Mouse (Mus musculus) brain, embryonic 14.5 days (tissue): ENCODE measurements around the gene Ehd1. TPM values are rescaled to one million over a fixed set of nuclear protein-coding genes. Genes with fewer than 3 reads are reported as not detected.
A peak's percentile ranks its signal among the peaks of the same experiment; 100 is the strongest.

Source experiments
- DNase-seq: peaks from one replicate; pipeline ENCODE4 v3.0.0-alpha.2; 2011; ENCODE audit warnings: low read depth
- CTCF ChIP-seq: fragments of 200-500 bp; IDR thresholded peaks from 2 replicates; pipeline ENCODE4 v1.5.1; 2012; ENCODE audit warnings: inconsistent platforms, mild to moderate bottlenecking, moderate library complexity, borderline replicate concordance; ENCODE audit not compliant: insufficient read depth, insufficient read length; ENCODE audit errors: extremely low read depth
- POLR2A ChIP-seq: fragments of 200-500 bp; IDR thresholded peaks from 2 replicates; pipeline ENCODE4 v1.6.1; 2012; ENCODE audit warnings: mild to moderate bottlenecking, inconsistent platforms, borderline replicate concordance; ENCODE audit not compliant: poor library complexity, insufficient read depth, insufficient read length, severe bottlenecking; ENCODE audit errors: extremely low read depth
- polyA plus RNA-seq: library from polyadenylated mRNA; depleted of rRNA; stranded (reverse); fragments of >200 nt; gene quantifications from 2 replicates; pipeline ENCODE4 v1.2.3, GENCODE M21; 2012

Gene Ehd1
- polyA plus RNA-seq, 1 experiment, result 212 TPM

DNA sequence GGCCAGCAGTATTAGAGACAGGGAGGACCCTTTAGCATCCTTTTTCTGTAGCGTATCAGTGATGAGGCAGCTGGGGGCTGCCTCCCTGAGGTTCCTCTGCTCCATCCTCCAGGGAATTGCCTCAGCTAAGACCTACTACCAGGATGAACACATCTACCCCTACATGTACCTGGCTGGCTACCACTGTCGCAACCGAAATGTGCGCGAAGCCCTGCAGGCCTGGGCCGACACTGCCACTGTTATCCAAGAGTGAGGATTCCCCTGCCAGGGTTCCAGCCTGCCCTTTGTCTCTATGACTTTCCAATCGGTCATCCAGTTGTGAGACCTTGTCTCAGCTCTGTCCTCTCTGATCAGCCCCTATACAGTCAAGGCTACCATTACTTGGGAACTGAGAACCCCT is 61.6 kb downstream of the Ehd1 start:
- DNase-seq, result no peak
- TF ChIP-seq POLR2A (no peak), CTCF (no peak)

DNA sequence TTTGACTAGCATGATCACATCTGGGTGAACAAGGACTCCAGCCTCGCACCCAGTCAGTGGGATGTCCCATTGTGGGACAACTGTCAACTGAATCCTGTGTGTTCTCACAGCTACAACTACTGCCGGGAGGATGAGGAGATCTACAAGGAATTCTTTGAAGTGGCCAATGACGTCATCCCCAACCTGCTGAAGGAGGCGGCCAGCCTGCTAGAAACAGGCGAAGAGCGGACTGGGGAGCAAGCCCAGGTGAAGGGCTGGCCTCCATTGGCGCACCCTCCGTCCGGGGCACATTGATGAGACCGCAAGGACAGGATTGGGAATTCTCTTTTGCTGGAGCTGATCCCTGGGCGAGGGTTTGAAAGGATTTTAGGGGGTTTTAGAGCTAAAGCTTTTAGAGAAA is 62.2 kb downstream of the Ehd1 start:
- DNase-seq, result no peak
- no peak for TF ChIP-seq POLR2A
- no peak for TF ChIP-seq CTCF

DNA sequence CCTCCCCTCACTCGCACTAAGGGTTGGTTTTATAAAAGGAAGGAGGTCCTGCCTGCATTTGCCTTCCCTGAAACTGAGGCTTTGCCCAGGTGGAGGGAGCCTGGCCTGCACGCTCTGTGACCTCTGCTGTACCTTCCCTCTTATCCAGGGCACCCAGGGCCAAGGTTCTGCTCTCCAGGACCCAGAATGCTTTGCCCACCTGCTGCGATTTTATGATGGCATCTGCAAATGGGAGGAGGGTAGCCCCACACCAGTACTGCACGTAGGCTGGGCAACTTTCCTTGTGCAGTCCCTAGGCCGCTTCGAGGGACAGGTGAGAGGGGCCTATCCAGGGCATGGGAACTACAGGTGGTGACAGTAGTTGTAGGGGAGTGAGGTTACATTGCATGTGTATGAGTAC is 62.7 kb downstream of the Ehd1 start:
- no peak for DNase-seq
- TF ChIP-seq CTCF, result no peak
- no peak for TF ChIP-seq POLR2A

DNA sequence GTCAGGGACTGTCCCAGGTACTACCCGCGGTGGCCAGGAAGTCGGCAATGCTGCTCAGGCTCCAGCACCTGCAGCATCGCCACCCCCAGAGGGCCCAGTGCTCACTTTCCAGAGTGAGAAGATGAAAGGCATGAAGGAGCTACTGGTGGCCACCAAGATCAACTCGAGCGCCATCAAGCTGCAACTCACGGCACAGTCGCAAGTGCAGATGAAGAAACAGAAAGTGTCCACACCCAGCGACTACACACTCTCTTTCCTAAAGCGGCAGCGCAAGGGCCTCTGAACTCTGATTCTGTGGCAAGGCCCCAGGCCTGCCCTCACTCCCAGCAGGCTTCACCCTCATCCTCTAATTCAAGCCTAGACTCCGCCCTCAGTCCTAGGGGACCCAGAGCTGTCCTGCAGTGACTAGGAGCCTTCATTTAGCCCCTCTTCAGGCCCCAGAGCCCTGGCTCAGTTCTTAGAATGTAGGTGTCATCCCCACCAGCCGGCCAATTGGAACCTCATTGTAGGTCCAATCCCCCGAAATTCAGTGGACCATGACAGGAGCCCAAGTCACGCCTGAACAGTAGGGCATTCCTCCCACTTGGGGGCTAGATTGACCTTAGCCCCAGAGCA is 63.5 kb downstream of the Ehd1 start:
- DNase-seq, result no peak

DNA sequence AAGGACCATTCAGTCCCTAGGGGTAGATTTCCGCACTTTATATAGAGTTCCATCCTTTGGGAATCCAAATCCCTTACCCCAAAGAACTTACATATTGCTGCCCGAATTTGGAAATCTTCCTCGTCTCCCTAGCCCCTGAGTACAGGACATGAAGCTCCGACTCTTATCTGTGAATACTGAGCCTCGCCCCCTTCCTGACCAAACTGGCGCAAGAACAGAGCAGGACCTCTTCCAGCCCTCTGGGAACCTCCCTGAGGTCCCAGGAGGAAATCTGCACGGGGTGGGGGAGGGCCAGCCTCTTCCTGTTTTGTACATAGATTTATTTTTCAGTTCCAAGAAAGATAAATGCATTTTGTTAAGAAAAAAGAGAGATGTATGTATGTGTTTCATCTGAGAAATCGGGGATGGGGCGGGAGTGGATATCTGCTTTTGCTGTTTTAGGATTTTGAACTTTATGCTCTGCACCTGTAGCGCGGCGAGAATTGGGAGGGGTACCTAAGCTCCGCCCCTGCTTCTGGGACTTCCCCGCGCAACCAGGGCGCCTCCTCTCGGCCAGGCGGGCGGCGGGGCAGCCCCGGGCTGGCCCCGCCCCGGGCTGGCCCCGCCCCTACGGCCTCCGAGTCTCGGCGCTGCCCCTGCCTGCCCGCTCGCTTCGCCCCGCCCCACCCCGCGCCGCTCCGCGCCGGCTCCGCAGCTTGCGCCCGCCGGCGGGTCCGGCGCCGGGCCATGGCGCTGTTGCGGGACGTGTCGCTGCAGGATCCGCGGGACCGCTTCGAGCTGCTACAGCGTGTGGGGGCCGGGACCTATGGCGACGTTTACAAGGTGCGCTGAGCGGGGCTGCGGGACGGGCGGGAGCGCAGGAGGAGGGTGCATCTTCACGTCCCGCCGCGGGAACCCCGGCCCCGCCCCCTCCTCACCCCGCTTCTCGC is 64.3 kb downstream of the Ehd1 start, which contains the start of gene Map4k2:
Gene Map4k2 (plus strand): TSS at position 612 of the 929 bp plus-strand sequence.
- peak; percentile 66 for DNase-seq
- TF ChIP-seq CTCF (peak; percentile 18; the same call in 1 of the 2 replicates), POLR2A (0 out of 2 replicates have a peak, but pooled peaks have one; percentile 9)

More for the DNA sequence above, 63.5 kb downstream of the Ehd1 start:
- no peak for TF ChIP-seq CTCF
- no peak for TF ChIP-seq POLR2A

DNA sequence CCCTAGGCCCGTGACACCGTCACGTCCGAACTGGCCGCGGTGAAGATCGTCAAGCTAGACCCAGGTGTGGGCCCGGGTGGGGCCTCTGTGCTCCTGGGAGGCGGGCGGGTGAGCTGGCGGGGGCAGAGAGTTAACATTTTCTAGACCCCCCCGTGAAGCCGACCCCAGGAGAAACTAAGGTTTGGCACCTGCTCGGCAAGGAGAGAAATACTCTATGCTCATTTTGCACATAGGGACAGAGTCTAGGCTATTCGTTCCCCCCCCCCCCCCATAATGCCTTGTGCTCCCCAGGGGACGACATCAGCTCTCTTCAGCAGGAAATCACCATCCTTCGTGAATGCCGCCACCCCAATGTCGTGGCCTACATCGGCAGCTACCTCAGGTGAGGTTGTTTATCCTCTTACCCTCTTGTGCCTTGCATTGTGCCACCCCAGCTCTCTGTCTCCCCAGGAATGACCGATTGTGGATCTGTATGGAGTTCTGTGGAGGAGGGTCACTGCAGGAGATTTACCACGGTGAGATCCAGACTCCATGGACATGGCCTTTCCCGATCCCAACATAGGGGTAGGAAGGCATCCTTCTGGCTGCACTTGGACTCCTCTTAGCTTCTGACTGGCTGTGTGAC is 65.0 kb downstream of the Ehd1 start:
- TF ChIP-seq CTCF, result no peak
- no peak for TF ChIP-seq POLR2A
- DNase-seq, result no peak

DNA sequence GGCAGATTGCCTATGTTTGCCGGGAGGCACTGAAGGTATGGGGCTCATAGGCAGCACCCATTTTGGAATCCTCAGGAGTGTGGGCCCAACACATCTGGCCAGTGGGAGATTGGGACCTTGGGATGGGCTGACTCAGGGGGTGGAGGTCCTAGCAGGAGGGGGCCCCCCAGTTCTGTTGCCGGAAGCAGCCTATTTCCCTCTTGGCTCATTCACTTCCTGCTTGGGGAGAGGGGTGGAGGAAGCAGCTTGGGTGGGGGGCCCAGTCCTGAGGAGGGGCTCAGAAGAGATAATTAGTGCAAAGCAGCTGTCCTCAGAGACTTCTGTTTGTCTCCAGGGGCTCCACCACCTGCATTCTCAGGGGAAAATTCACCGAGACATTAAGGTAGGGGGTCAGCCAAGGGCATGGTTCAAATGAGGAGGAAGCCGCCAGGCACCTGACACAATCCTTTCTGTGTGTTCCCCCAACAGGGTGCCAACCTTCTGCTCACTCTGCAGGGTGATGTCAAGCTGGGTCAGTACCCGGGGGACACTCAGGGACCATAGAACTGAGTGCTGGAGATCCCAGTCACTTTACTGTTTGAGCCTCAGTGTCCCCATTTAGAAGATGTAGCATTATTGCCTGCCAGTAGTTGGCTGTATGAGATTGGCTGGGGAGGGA is 65.9 kb downstream of the Ehd1 start:
- TF ChIP-seq POLR2A (no peak), CTCF (no peak)
- DNase-seq, result no peak

DNA sequence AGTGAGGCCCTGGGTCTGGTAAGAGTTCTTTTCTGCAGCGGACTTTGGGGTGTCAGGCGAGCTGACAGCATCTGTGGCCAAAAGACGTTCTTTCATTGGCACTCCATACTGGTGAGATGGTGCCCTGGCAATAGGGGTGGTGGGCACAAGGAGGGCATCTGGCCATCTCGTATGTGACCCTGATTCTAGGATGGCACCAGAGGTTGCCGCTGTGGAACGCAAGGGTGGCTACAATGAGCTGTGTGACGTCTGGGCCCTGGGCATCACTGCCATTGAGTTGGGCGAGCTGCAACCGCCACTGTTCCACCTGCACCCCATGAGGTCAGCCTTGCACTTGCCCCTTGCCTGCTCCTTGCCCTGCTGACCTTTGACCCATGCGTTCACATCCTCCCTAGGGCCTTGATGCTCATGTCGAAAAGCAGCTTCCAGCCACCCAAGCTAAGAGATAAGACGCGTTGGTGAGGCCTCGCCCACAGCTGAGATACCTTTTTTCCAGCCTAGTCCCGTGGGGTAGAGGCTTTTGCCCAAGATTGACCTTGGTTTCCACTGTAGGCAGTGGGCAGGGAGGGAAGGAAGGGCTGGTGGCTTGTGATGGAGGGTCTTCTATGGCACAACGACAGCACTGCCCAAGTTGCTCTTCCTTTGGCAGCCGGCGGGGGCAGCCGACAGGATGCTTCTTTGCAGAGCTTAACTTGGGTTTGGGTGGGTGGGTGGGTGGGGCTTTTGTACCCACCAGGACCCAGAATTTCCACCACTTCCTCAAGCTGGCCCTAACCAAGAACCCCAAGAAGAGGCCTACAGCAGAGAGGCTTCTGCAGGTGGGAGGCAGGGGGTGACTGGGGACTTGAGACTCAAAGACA is 66.8 kb downstream of the Ehd1 start:
- TF ChIP-seq CTCF (no peak), POLR2A (no peak)
- no peak for DNase-seq

DNA sequence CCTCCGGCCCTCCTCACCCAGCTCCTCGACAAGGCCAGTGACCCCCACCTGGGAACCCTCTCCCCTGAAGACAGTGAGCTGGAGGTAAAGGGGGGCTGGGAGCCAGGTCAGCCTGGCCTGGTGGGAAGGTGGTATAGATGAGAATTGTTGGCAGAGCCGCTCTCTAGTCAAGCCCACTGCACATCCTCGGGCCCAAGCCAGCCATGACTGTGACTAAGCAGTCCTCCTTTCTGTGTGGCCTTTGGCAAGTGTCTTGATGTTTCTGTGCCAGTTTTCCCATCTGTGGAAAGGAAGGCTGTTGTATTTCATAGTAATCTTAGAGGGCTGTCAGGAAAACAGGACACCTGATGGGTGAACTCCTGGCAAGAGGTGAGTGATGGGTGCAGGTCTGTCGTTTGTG is 67.5 kb downstream of the Ehd1 start:
- DNase-seq, result no peak
- no peak for TF ChIP-seq POLR2A
- TF ChIP-seq CTCF, result no peak

DNA sequence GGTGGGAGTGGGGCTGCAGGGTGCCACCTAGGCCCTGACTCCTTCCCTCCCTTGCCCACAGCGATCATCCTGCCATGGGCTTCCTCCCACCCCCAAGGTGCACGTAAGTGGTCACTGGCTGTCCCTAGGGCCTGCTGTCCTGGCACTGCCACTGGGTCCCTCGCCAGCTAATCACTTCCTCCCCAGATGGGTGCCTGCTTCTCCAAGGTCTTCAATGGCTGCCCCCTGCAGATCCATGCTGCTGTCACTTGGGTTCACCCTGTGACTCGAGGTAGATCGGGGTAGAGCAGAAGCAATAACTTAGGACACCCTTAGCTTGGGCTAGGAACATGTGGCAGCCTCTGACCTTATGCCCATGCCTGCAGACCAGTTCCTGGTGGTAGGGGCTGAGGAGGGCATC is 69.5 kb downstream of the Ehd1 start:
- DNase-seq, result no peak
- TF ChIP-seq CTCF (no peak), POLR2A (no peak)
